Mouse (Mus musculus) monocyte, adult 5-6 weeks (primary cell): ENCODE measurements around the gene Ptgfrn. TPM values are rescaled to one million over a fixed set of nuclear protein-coding genes. Genes with fewer than 3 reads are reported as not detected.

Experiments
- ATAC-seq: fragments of 153-309, 156-312 bp; replicated peaks from 2 replicates; pipeline ENCODE4 v1.8.0; 2017; ENCODE audit warnings: mild to moderate bottlenecking; ENCODE audit not compliant: low TSS enrichment, insufficient number of reproducible peaks, severe bottlenecking, poor library complexity, low FRiP score
- total RNA-seq: library from RNA; stranded (forward); fragments of 200-1000, 200-491, 200-594 nt; gene quantifications from 3 replicates; pipeline ENCODE4 v1.2.3, GENCODE M21; 2017

Gene Ptgfrn
- total RNA-seq, 1 experiment from 2014 or later = 0.57 TPM

DNA sequence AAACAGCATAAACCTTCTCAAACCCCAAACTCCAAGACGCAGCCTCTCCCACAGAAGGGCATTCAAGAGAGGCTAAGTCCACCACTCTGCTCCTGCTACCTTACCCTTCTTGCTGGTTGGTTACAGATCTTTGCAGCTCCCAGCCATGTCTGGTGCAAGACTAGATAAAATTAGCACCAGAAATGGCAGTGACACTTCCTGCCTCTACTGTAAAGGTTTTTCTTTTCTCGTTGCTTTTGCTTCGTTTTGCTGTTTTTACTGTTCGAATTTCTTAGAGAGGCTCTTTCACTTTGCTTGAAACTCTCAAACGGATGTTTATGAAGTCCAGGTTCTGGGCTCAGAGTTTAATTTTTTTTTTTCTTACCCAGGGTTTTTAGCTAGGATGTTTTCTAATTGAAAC, 89.0 kb downstream of the Ptgfrn start:
- no peak for ATAC-seq

DNA sequence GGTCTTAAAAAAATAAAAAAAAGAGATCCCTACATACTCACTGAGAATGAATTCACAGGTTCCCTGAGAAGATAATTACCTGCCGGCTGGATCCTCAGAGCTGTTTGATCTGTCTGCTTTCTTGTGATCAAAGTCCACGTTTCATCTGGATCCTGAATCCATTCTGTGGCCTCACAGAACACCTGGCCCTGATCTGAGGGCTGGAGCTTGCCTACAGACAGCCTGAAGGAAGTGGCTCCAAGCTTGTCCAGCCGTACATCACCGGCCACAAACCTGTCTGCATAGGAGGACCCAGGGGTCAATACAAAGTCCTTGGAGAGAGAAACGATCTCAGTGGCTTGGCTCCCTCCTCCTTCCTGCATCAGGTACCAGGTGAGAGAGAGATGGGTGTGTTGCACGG, 91.6 kb downstream of the Ptgfrn start:
- ATAC-seq = no peak

DNA sequence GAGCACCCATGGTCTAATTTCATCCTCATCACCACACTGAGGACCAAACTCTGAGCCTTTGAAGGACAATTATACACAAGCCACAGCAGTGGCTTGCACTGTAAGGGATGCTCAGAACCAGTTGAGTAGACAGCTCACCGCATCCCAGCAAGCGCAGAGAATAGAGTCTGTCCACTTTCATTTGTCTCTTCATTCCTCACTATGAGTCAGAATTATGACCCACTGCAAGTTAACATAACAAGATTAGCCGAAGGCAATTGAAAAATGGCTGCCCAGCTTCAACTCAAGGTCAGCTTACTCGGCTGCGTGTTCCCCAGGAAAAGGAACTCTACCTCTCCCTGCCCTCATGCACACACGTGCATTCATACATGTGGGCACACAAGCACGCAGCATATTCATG, 94.0 kb downstream of the Ptgfrn start:
- ATAC-seq = no peak

DNA sequence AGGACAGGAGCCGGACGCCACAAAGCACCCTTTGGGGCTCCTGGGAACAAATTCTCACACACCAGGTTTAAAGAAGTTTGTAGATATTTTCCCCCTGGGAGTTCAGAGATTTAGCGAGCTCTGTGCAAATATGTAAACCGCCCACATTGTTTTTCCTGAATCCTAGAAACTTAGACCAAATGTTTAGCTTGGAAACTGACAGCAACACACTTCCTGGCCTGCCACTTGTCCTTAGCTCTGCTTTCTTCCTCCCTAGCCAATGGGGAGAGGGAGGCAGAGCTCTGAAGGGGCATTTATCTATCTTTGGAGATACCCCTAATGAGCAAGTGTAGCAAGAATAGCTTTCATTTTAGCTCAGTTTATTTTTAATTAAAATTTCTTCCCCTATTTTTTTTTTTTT, 94.8 kb downstream of the Ptgfrn start:
- ATAC-seq = no peak

DNA sequence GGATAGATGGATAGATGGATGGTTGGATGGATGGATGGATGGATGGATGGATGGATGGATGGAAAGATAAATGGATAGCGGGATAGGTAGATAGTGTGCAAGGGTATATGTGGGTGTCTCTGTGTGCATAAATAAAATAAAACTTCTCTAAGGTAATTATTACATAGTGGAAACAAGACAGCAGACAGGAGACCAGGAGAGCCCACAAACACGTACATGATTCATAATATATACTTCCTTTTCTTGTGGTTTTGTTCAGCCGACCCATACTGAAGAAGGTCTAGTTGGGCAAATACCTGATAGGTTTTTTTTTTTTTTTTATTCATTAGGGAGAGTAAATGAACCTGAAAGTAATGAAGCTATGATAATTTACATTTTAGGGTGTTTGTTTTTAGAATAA, 96.5 kb downstream of the Ptgfrn start:
- ATAC-seq = no peak

DNA sequence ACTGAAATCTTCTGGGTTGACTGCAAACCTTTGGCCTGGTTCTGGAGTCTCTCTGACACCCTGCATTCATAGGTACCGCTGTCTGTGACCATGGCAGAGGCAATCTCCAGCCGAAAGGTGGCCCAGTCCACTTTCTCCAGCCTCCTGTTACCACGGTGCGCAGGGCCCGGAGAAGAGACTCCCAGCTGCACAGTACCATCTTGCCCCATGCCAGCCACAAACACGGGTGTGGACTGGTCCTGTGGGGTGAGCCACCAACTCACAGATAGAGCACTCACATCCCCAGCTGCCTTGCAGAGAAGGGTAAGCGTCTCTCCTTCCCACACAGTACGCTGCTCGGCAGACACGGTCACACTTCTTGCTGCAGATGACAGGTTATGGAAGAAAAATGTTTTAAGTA, 97.1 kb downstream of the Ptgfrn start:
- ATAC-seq = no peak

DNA sequence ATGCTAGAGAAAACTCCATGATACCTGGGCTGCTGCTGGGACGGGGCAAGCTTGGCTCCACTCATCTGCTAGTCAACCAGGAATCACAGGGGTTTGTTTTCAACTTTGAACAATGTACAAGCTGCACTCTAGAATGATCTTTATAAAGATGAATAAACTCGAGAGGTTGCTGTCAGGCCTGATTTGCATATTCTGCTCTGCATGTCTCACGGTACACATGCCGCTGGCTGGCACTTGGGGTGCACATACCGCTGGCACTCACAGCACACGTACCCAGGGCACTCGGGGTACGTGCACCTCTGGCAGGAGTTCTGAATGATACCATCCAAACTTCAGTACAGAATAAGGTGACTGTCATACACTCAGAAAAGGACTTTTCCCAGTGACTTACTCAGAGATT, 97.5 kb downstream of the Ptgfrn start:
- ATAC-seq = no peak

DNA sequence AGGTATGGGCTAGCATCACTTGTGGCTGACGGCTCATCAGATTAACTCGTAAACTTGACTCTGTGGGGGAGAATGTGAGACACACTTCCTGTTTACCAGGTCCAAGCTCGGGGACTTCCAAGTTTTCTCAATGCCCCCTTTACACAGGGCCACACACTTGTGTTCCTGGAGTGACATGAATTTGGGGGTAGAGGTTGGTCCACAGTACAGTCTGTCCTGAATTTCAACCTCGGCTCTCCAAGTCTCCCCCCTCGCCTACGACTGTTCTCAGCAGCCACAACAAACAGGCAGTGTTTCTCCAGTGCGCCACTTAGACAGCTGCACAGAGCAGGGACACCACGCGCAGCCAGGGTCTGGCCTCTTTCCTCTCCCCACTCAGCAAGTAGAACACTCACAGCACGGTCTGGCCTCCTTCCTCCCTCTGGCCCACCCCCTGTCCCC, 97.9 kb downstream of the Ptgfrn start:
- ATAC-seq = peak; percentile 15; the same call in 1 of the 2 replicates

DNA sequence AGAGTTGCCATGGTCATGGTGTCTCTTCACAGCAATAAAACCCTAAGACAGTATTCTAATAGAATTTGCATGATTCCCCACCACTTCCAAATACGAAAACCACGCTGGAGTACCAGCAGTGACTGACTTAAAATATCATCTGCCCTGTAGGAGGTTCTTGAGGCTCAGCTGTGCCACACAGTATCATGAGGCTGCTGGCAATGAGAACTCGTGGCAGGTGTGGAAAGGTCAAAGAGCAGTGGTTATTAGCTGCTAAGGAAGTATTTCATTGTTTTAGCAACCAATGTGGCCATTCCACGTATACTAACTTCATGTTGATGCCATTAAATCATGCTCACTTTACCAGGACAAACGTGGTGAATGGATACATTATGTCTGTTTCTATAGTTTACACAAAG, 98.9 kb downstream of the Ptgfrn start:
- 0 out of 2 replicates have a peak, but pooled peaks have one; percentile 24 for ATAC-seq

DNA sequence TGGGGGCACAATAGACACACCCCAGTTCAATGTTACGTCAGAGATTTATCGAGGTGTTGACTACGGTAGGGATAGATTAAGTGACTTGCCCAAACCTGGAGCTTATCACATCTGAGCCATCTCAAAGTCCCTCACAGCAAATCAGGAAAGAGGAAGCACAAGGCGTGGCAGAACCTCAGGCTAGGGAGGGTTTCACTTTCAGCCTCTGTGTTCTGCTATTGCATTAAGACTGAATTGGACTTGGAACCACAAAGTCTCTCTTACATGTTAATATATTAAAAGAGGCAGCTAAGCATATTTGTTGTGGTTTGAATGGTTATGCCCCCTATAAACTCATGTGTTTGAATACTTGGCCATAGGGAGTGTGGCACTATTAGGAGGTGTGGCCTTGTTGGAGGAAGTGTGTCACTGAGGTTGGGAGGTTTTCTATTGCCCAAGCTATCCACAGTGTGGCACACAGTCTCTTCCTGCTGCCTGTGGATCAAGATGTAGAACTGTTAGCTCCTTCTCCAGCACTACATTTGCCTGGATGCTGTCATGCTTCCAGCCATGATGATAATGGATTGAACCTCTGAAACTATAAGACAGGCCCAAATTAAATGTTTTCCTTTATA, 99.4 kb downstream of the Ptgfrn start:
- ATAC-seq = peak; percentile 92

DNA sequence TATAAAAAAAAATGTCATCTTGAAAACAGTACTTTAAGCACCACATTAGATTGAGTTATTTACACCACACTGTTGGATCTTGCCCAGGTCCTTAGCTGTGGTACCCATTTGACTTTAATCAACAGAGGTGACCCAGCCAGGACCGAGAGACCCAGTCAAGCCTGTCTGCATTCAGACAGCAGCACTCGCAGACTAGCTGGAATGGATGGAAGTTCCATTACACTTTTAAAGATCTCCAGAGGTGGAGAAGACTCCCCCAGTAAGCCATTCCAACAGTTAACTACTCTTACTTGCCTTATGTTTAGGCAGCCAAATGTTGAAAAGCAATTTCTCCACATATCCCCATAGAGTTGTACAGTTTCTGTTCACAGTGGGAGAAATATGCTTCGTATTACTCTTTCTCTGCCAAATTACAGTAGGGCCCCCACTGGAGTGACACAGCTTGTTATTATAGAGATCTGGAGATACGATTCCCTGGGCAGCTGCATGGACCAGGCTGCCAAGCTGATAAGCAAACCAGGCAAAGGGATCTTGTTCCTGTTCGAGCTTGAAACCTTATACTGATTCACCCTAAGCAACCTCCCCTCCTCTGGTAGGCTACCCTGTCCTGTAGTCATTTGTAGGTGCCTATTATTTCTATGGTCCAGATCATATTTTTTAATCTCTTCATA, 102.8 kb downstream of the Ptgfrn start:
- no peak for ATAC-seq

DNA sequence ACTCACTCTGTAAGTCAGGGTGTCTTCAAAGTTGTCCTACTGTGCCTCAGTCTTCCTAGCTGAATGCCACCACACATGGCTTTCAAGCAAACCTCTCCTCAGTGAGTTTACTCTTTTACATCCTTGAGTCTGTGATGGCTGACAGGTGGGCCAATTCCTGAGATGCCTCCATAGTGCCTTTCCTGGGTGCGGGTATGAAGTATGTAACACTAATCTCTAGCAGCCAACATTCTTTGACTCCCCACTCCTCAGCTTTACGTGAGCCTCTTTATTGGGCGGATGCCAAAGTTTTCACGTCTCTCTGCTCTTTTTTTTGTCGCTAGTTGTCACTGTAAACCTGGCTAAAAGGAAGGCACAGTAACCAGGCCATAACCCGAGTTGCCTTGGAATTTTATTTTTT, 104.7 kb downstream of the Ptgfrn start:
- ATAC-seq = no peak

DNA sequence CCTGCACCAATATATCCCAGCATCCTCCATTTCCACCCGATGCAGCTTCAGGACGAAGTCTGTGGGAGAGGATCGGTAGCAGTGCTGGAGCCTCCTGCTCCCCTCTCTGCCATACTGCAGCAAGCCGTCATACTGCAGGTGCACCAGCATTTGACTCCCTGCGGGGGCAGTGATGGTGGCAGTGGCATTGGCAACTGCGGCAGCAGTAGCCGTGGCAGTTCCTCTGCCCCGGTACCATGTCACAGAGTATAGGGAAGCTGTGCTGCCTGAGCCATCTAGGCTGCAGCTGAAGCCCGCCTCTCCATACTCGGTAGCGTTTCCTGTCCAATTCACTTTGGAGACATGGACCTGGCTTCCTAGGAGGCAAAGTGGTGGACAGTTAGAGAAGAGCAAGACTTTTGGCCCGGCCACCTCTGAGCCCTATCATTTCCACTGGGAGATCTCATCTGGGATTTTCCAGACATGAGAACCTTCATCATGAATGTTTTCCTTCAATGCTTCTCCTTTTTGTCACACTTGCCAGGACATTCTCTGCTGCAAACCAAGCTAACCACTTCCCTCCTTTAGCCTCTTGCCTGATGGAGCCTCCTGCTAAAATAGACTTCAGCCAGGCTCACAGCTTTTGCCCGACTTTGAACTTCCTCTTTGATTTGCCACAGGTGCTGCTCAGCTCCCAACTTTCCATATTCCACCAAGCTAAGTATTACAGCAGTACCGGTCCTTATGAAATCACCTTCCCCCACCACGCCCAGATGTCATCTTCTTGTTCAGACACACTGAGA, 106.3 kb downstream of the Ptgfrn start:
- peak; percentile 51 for ATAC-seq

DNA sequence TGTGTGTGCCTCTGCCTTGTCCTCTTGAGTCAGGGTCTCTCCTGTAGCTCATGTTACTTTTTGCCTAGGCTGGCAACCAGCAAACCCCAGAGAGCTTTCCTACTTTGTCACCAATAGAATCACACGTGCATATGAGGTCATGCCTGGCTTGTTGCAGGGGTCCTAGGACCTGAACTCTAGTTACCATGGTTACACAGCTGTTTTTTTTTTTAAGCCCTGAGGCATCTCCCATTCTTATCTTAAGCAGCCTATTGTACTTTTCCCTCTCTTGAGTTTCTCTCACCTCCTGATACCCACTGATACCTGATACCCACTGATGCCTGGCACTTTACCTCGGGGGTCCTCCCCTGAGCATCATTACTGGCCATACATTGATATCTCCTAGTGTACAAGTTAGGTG, 110.3 kb downstream of the Ptgfrn start:
- no peak for ATAC-seq

DNA sequence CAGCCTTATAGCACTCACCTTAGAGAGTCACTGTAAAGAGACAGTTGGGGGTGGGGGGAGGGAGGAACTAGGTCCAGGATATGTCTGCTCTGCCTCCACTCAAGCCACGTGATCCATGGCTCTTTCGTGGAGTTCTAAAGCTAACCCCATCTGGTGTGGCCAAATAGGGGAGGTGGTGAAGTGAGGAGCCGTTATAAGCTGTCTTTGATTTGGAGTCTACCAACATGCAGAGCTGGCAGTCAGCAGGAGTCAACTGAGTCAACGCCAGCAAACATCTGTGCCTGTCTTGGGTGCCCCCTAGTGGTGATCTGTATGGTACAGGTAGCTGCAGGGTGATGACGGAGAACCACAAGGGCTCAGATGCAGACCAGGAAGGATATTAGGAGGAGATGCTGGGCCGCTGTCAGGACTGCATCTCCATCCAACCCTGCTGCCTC, 111.2 kb downstream of the Ptgfrn start:
- ATAC-seq = peak; percentile 37; the same call in 1 of the 2 replicates

DNA sequence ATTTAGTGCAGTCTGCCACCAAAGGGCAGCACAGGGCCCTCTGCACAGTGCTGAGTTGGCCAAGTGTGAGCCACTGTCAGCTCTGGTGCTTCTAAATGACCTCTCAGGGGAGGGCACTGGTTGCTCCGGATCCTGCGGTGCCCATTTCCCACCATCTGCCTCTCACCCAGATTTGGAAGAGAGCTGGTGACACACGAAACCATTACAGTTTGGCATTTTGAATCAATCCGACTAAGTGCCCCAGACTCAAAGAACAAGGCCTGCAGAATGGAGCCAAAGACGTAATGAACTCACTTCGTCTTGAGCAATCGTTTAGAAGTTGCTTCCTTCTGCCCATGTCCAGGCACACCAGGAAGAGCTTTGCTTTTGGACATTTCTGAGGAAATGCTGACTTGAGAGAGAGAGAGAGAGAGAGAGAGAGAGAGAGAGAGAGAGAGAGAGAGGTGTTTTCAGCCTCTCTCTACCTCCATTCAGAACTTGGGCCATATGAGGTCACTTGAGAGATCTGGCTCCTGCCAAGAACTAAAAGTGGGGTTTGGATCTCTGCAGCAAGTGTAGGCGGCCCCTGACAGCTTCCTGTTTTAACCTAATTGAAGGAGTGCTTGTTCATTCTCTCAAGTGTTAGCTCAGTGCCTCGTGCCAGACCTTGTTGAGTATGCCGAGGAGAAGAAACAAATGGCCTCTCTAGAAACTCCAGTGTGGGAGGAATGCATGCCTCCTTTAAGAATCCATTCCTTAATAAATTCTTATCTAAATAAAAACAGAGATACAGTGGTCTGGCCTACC, 112.1 kb downstream of the Ptgfrn start:
- ATAC-seq = peak; percentile 15; the same call in 1 of the 2 replicates

DNA sequence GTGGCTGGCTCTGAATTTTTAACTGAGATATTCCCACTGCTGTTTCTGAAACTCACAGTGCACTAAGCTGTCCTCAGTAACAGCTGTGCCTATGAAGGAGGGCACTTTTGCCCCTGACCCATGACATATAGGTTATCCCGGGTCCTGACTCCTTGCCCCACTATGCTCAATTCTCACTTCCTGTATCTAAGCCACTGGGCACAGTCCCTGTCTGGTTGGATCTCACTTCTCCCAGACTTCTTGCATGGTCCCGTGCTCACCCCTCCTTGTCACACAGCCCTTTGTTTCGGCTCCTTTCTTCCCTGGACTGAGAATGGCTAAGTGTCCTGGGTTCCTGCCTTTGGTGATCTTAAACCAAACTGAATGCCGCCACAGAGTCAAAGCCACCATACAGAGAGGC, 115.8 kb downstream of the Ptgfrn start:
- ATAC-seq = peak; percentile 40; the same call in 1 of the 2 replicates

DNA sequence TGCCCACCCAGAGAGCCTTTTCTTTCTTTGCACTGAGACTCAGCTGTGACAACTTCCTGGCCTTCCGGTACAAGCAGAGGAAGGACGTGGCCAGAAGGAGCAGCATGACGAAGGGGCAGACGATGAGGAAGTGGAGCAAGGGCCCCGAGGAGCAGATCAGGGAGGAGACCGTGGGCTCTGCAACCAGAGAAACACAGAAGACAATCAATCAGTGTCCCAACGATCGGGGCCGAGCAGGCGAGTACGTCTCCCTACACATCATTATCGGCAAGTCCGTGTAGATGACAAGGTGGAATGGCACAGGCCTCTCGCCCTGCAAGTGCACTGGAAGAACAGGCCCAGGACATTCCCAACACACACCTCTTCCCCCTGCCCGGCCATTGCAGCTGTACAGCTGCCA, 116.4 kb downstream of the Ptgfrn start:
- peak; percentile 69 for ATAC-seq

DNA sequence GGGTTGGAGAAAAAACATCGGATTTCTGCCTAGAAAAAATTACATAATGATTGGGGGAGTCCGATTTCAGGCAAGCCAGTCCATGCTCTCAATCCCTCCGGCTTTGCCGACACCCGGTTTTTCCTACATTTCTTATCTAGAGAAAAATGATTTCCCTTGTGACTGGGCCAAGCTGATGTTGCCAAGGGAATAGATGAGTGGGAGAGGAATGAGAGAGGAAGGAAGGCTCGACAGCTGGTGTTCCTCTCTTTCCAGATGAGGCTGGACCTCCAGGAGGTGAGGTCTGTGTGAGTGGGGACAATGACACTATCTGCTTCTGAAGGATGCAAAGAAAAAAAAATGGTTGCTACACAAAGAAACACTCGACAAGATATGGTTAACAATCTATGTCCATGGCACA, 116.9 kb downstream of the Ptgfrn start:
- ATAC-seq = no peak
